8 mouse cellular contexts compared by ENCODE assay signal in the genomic region with DNA sequence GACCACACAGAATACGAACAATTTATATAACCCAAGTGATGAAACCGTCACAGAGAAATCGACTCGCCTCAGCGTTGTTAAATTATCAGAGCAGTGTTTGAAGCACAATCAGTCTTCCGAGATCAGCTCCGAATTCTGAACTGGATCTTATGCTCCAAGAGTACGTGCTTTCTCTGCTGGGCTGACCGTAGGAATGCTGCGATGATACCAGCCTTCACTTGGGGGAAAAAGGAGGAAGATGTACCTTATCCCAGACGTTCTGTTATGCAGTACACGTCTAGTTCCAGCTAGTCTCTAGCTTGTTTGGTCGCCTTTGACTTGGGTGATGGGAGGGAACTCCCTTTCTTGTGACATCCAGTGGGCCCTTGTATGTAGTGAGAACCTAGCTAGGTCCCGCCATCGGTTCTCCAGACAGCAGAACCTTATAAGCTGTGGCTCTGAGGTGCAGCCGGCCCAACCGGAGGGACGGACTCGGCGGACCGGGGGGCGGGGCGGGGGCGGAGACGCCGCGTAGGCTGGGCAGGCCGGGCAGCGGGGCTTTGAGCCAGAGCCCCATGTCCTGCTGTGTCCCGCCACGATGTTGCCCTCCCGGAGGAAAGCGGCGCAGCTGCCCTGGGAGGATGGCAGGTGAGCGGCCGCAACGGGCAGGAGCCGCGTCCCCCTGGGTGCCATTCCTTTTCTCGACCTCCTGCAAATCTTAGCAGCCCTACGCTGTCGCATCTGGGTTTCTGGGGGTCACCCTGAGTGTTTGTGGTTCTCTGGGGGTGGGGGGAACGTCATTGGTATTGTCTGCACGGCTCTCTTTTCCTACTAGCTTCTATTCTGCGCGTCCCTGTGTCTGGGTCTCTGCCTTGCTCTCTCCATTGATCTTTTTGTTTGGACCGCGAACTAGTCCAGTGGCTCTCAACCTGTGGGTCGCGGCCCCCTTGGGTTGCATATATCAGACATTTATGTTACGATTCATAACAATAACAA. TPM values are rescaled to one million over a fixed set of nuclear protein-coding genes. Genes with fewer than 3 reads are reported as not detected.
DNase-seq lines count a peak whose midpoint lies in the region; ATAC-seq and TF ChIP-seq lines count a peak whose summit lies in the region.

Gene B4galt7 (plus strand): TSS at position 331 of the 975 bp plus-strand sequence.

- H3K4me1 ChIP-seq in hindbrain, embryonic 16.5 days (ENCODE audit: control insufficient read depth, insufficient read depth, low read depth, low read length) = peaks cover 18% of the 10 kb centered on the region

- 9% methylated on average over 47 of the region's 51 CpGs for WGBS in hindbrain, embryonic 16.5 days
- 7% methylated on average over 51 of the region's 51 CpGs for WGBS in macrophage (ENCODE audit: missing documents)

- no peak for TF ChIP-seq CTCF in gastrocnemius, adult 2 months (IDR thresholded peaks at IDR 0.05)

- DNase-seq in R1 (ENCODE audit: low read depth, low spot score) = peak; percentile 72
- peak; percentile 89 for DNase-seq in cerebellum, postnatal 36 days
- DNase-seq in gastrocnemius, adult 2 months = peak; percentile 94
- peak; percentile 82 to 87 for DNase-seq in left cerebral cortex, adult 18-20 months (ENCODE audit: low spot score in 2 of 2)
- DNase-seq in retina, postnatal 7 days (ENCODE audit: low read depth, low spot score) = peak; percentile 60
- DNase-seq in urinary bladder, adult 2 months (ENCODE audit: low spot score) = peak; percentile 74

- intact Hi-C loops in gastrocnemius, adult 2 months (cut with DNase I) = loop anchor here (5.0 kb wide), 1 partner anchor 127 kb away; the partner anchor contains the start of gene Pcbd2

- ATAC-seq in hindbrain, embryonic 16.5 days = peak; percentile 92

- peak within 1 kb of the TSS; percentile 86 for H3K27ac ChIP-seq in gastrocnemius, adult 2 months
- H3K27ac ChIP-seq in hindbrain, embryonic 16.5 days (ENCODE audit: low read depth, low read length) = peak within 1 kb of the TSS; percentile 80
- peak within 1 kb of the TSS; percentile 91 for H3K27ac ChIP-seq in macrophage

- peaks cover 33% of the 10 kb centered on the region for H3K36me3 ChIP-seq in hindbrain, embryonic 16.5 days (ENCODE audit: control insufficient read depth, insufficient read depth, low read length)
- peaks cover 35% of the 10 kb centered on the region for H3K36me3 ChIP-seq in macrophage (ENCODE audit: inconsistent target)

- H3K79me2 ChIP-seq in macrophage (ENCODE audit: inconsistent target) = peaks cover 51% of the 10 kb centered on the region

- peak within 1 kb of the TSS; percentile 91 for H3K9ac ChIP-seq in hindbrain, embryonic 16.5 days (ENCODE audit: low read depth, low read length)

- no peaks in the 10 kb centered on the region for H3K27me3 ChIP-seq in hindbrain, embryonic 16.5 days (replicated peaks; ENCODE audit: control insufficient read depth, insufficient read depth, low read length)

- H3K9me3 ChIP-seq in hindbrain, embryonic 16.5 days (ENCODE audit: control insufficient read depth, low read length) = no peaks in the 10 kb centered on the region

- peak within 1 kb of the TSS; percentile 76 for H3K4me2 ChIP-seq in hindbrain, embryonic 16.5 days (ENCODE audit: low read length)

- H3K4me3 ChIP-seq in gastrocnemius, adult 2 months = peak within 1 kb of the TSS; percentile 86
- peak within 1 kb of the TSS; percentile 86 for H3K4me3 ChIP-seq in hindbrain, embryonic 16.5 days (ENCODE audit: low read length)
- peak within 1 kb of the TSS; percentile 97 for H3K4me3 ChIP-seq in macrophage (ENCODE audit: inconsistent target)

RNA-seq across cellular contexts. Expression of gene B4galt7, which starts in this region (rescaled TPM):
- total RNA-seq in gastrocnemius, adult 2 months (2021) = 1 to 10 TPM; 5.9 to 7.1 TPM
- polyA plus RNA-seq in hindbrain, embryonic 16.5 days (2015; fragmentation: Nextera tagmentation; extraction: Ambion mirVana) = 40.9 and 42.3 TPM in 2 replicates
- 10 to 100 TPM; 27.2 TPM for total RNA-seq in left cerebral cortex, adult 18-20 months (2021)
- total RNA-seq in macrophage (2018; cell fraction: chromatin; rRNA removed) = 10 to 100 TPM; 14.2 to 67.3 (median 34.5) TPM
- total RNA-seq in macrophage (2018; cell fraction: cytosol; rRNA removed) = 10 to 100 TPM; 10.8 to 26.8 (median 21.3) TPM
- 10 to 100 TPM; 19.6 to 72.5 (median 35.0) TPM for total RNA-seq in macrophage (2018; cell fraction: nucleus; rRNA removed)
- polyA plus RNA-seq in macrophage (2018) = 11.0 to 27.4 TPM (median 23.7 TPM) in 3 replicates
- polyA plus RNA-seq in urinary bladder, adult 2 months (2012; rRNA removed) = 17.7 and 22.1 TPM in 2 replicates

Comparison
In these comparisons a context has a peak if more than half of its experiments do, and no peak if none do; other contexts are left out.
1. Peak in every context shown above with its lines: DNase-seq, ATAC-seq, H3K4me3 ChIP-seq and H3K27ac ChIP-seq.